In genomic region chr11:59134373-59134997, GRCm38 (mm10) we compare ENCODE assay signal across 9 mouse cellular contexts. TPM values are rescaled to one million over a fixed set of nuclear protein-coding genes. Genes with fewer than 3 reads are reported as not detected.
A peak's percentile ranks its signal among the peaks of the same experiment; 100 is the strongest.
DNase-seq lines count a peak whose midpoint lies in the region; ATAC-seq and TF ChIP-seq lines count a peak whose summit lies in the region.
"Had no signal": no experiment of that assay in that cellular context is flagged by ENCODE, and none has a peak within 500 bp of the region (broad histone marks: within the 10 kb centered on the region; RNA-seq: fewer than 3 reads in every experiment).

No protein-coding gene starts in this region.

- no peak for TF ChIP-seq CTCF in E14TG2a.4 (conservative IDR thresholded peaks at IDR 0.05; ENCODE audit: low read length)

- peaks cover 90% of the 10 kb centered on the region for H3K27me3 ChIP-seq in E14TG2a.4 (ENCODE audit: insufficient read depth, low read length)
- peaks cover 53% of the 10 kb centered on the region for H3K27me3 ChIP-seq in stomach, embryonic 16.5 days (ENCODE audit: control insufficient read depth, insufficient read depth, low read length)

- H3K27ac ChIP-seq in stomach, embryonic 16.5 days (ENCODE audit: low read length): no peak overlapping the region

- H3K4me3 ChIP-seq in E14TG2a.4 (replicated peaks; ENCODE audit: low read length): peak overlapping the region; percentile 61
- peak overlapping the region; percentile 10 for H3K4me3 ChIP-seq in stomach, embryonic 16.5 days (replicated peaks; ENCODE audit: low read length)

- peak; percentile 71; the same call in 1 of the 2 replicates for ATAC-seq in stomach, embryonic 16.5 days (ENCODE audit: insufficient read depth, low FRiP score)

- peaks cover 28% of the 10 kb centered on the region for H3K4me1 ChIP-seq in E14TG2a.4 (replicated peaks; ENCODE audit: low read depth, low read length)
- H3K4me1 ChIP-seq in stomach, embryonic 16.5 days (ENCODE audit: control insufficient read depth, insufficient read depth, low read length): peaks cover 5% of the 10 kb centered on the region; the same call in 1 of the 2 replicates

- peak; percentile 25 for DNase-seq in adrenal gland, adult 2 months
- no peak for DNase-seq in adrenal gland, postnatal 4 days (ENCODE audit: low spot score in 2 of 2)
- DNase-seq in heart, postnatal 4 days: peak; percentile 47
- DNase-seq in lung, postnatal 10 days: peak; percentile 26
- no peak for DNase-seq in thymus, postnatal 0 days (ENCODE audit: low spot score)
- no peak for DNase-seq in cerebellum, adult 8-10 months

- peak overlapping the region; percentile 30 for H3K4me2 ChIP-seq in stomach, embryonic 16.5 days (ENCODE audit: low read depth, low read length)

- H3K36me3 ChIP-seq in E14TG2a.4 (ENCODE audit: insufficient read depth, low read length): no peaks in the 10 kb centered on the region
- H3K36me3 ChIP-seq in stomach, embryonic 16.5 days (ENCODE audit: control insufficient read depth, insufficient read depth, low read length): no peaks in the 10 kb centered on the region

- H3K9me3 ChIP-seq in E14TG2a.4 (ENCODE audit: low read length): no peaks in the 10 kb centered on the region
- no peaks in the 10 kb centered on the region for H3K9me3 ChIP-seq in stomach, embryonic 16.5 days (replicated peaks; ENCODE audit: control insufficient read depth, low read length)

- 0 out of 2 replicates have a peak overlapping the region, but pooled peaks have one; percentile 7 for H3K9ac ChIP-seq in stomach, embryonic 16.5 days (ENCODE audit: low read length)

- 4% methylated on average over 35 of the region's 35 CpGs for WGBS in stomach, embryonic 16.5 days

RNA-seq across cellular contexts. Expression of gene Obscn, which starts 1.7 kb away (rescaled TPM):
- 1 to 10 TPM in 1 of 2 experiments, under 1 TPM in 1; 0.92 to 1.5 TPM for total RNA-seq in adrenal gland, adult 2 months (2021)
- polyA plus RNA-seq in adrenal gland, adult 2 months (2012; rRNA removed): 5.5 and 7.8 TPM in 2 replicates
- total RNA-seq in adrenal gland, postnatal 4 days (2021): 10 to 100 TPM in 1 of 2 experiments, 1 to 10 TPM in 1; 9.0 to 22.3 TPM
- 100 to 1,000 TPM; 436 to 453 TPM for total RNA-seq in heart, postnatal 4 days (2021)
- 0.69 and 1.7 TPM in 2 replicates for polyA plus RNA-seq in stomach, embryonic 16.5 days (2015; fragmentation: Nextera tagmentation; extraction: Ambion mirVana)
- 0.04 and 0.13 TPM in 2 replicates for polyA plus RNA-seq in thymus, postnatal 0 days (2015; fragmentation: Nextera tagmentation; extraction: Ambion mirVana)

RNA-seq across cellular contexts. Expression of gene Iba57, which starts 29.1 kb away (rescaled TPM):
- total RNA-seq in adrenal gland, adult 2 months (2021): 10 to 100 TPM; 16.5 to 21.9 TPM
- polyA plus RNA-seq in adrenal gland, adult 2 months (2012; rRNA removed): 15.5 and 16.0 TPM in 2 replicates
- total RNA-seq in adrenal gland, postnatal 4 days (2021): 10 to 100 TPM; 17.7 to 18.4 TPM
- total RNA-seq in heart, postnatal 4 days (2021): 10 to 100 TPM; 12.9 to 13.1 TPM
- polyA plus RNA-seq in stomach, embryonic 16.5 days (2015; fragmentation: Nextera tagmentation; extraction: Ambion mirVana): 7.0 and 9.3 TPM in 2 replicates
- polyA plus RNA-seq in thymus, postnatal 0 days (2015; fragmentation: Nextera tagmentation; extraction: Ambion mirVana): 5.3 and 5.7 TPM in 2 replicates

RNA-seq across cellular contexts. Expression of gene Gjc2, which starts 48.5 kb away (rescaled TPM):
- 1 to 10 TPM in 1 of 2 experiments, under 1 TPM in 1; 0.29 to 1.5 TPM for total RNA-seq in adrenal gland, adult 2 months (2021)
- polyA plus RNA-seq in adrenal gland, adult 2 months (2012; rRNA removed): 3.0 TPM in 2 replicates
- total RNA-seq in adrenal gland, postnatal 4 days (2021): under 1 TPM; 0.59 to 0.62 TPM
- under 1 TPM; 0.70 to 0.79 TPM for total RNA-seq in heart, postnatal 4 days (2021)
- polyA plus RNA-seq in stomach, embryonic 16.5 days (2015; fragmentation: Nextera tagmentation; extraction: Ambion mirVana): 0.62 and 0.64 TPM in 2 replicates
- 0.18 and 0.26 TPM in 2 replicates for polyA plus RNA-seq in thymus, postnatal 0 days (2015; fragmentation: Nextera tagmentation; extraction: Ambion mirVana)
- total RNA-seq: neutrophil, adult 5-6 weeks had no signal

RNA-seq across cellular contexts. Expression of gene Guk1, which starts 57.5 kb away (rescaled TPM):
- 10 to 100 TPM; 48.2 to 72.0 TPM for total RNA-seq in adrenal gland, adult 2 months (2021)
- polyA plus RNA-seq in adrenal gland, adult 2 months (2012; rRNA removed): 80.0 and 95.2 TPM in 2 replicates
- 10 to 100 TPM; 58.9 to 62.8 TPM for total RNA-seq in adrenal gland, postnatal 4 days (2021)
- 10 to 100 TPM; 63.3 to 67.9 TPM for total RNA-seq in heart, postnatal 4 days (2021)
- polyA plus RNA-seq in stomach, embryonic 16.5 days (2015; fragmentation: Nextera tagmentation; extraction: Ambion mirVana): 128 and 129 TPM in 2 replicates
- polyA plus RNA-seq in thymus, postnatal 0 days (2015; fragmentation: Nextera tagmentation; extraction: Ambion mirVana): 92.3 and 93.0 TPM in 2 replicates

Comparison
In these comparisons a context has a peak if more than half of its experiments do, and no peak if none do; other contexts are left out.
1. DNase-seq: peak in adrenal gland, adult 2 months (single experiment), heart, postnatal 4 days (single experiment) and lung, postnatal 10 days (single experiment); none in adrenal gland, postnatal 4 days (0 of 2), thymus, postnatal 0 days (single experiment) and cerebellum, adult 8-10 months (single experiment).
2. RNA of gene Obscn, which starts 1.7 kb away (total RNA-seq): 436 to 453 TPM in heart, postnatal 4 days; 9.0 to 22.3 TPM in adrenal gland, postnatal 4 days and 0.92 to 1.5 TPM in adrenal gland, adult 2 months; every median in the first group is over 10 times any median in the second.